Mouse (Mus musculus): Measurements from ENCODE around the gene Dagla. TPM values are rescaled to one million over a fixed set of nuclear protein-coding genes. Genes with fewer than 3 reads are reported as not detected.

Gene Dagla
- polyA plus RNA-seq, 1 experiment from 2014 or later: 4.9 TPM

DNA sequence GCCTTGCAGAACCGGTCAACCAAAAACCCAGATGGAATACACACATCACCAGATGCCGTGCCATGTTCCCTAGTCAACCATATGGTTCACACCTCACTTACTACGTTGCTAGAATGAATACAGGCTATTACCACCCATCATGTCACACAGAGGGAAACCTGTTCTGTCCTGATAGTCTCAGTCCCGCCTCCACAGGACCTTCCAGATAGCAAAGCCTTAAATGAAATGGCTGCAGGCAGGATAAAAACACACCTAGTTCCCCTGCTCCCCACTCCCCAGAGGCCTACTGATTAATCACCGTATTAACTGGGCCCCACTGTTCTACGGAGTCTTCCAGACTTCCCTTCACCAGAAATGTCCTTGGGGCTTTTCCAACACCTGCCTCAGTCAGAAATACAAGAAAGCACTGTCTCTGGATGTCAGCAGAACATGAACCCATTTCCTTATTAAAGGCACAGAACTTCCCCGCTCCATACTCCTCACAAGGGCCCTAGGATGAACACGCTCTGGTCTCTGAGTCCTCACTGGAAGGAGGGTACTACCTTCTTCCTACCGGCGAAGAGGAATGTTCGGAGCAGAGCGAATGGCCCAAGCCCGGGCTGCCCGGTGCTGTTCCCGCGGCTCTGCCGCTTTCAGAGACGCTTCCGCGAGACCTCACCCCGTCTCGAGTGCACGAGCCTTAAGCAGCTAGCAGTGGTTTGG, 101.4 kb downstream of the Dagla start:
- ATAC-seq (ENCODE audit: low FRiP score, low read depth): peak; percentile 49

DNA sequence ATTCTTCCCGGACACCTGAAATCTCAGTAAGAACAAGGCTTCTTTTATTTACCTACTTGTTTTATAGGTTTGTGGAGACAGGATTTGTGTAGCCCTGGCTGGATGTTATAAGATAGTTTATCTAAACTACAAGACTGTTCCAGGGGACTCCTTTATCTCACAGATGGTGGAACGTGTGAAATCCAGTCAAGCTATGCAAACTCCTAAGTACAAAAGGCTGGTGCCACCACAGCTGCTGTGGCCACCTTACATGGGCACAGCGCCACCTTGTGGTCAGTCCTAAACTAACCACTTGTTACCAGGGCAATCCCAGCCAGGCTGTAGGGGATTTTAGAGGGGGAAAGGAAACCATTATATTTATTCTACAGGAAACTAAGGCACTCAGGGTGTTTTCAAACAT, 106.0 kb downstream of the Dagla start:
- Histone ChIP-seq H3K27ac (no peak overlapping the region), H3K27me3 (replicated peaks) (no peaks in the 10 kb centered on the region), H3K36me3 (peaks cover 53% of the 10 kb centered on the region), H3K9me3 (no peaks in the 10 kb centered on the region), H3K9ac (no peak overlapping the region), H3K4me3 (no peak overlapping the region), H3K4me2 (replicated peaks) (no peak overlapping the region), H3K4me1 (peaks cover 9% of the 10 kb centered on the region)
- 34% methylated on average over 3 of the region's 3 CpGs for WGBS
- ATAC-seq (ENCODE audit: low FRiP score, low read depth): peak; percentile 49; the same call in 1 of the 2 replicates

More for the DNA sequence above, 101.4 kb downstream of the Dagla start:
- 3% methylated on average over 23 of the region's 23 CpGs for WGBS
- no peaks in the 10 kb centered on the region for H3K27me3 ChIP-seq (replicated peaks)
- peak overlapping the region; percentile 67 for H3K4me3 ChIP-seq
- H3K4me2 ChIP-seq (replicated peaks): peak overlapping the region; percentile 85
- no peaks in the 10 kb centered on the region for H3K9me3 ChIP-seq
- peak overlapping the region; percentile 74 for H3K9ac ChIP-seq
- peaks cover 16% of the 10 kb centered on the region for H3K4me1 ChIP-seq
- no peak overlapping the region for H3K27ac ChIP-seq
- peaks cover 40% of the 10 kb centered on the region for H3K36me3 ChIP-seq

DNA sequence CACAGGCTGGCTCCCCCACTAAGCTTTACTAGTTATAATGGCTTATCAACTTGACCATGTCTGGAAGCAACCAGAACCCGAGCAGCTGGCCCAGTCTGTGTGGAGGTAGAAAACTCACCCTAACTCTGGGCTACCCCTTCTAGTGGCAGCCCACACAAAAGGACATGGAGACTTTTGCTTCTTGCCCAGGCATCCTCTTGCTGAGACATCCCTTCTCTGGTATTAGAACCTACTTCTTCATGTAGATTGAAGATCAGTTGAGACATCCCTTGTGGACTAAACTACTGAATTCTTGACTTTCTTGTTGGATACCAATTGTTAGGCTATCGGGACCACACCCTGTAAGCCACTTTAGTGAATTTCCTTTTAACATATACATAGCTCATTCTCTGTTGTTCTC, 106.4 kb downstream of the Dagla start:
- ATAC-seq (ENCODE audit: low FRiP score, low read depth): no peak
- Histone ChIP-seq H3K4me2 (replicated peaks) (no peak overlapping the region), H3K9me3 (no peaks in the 10 kb centered on the region), H3K36me3 (peaks cover 57% of the 10 kb centered on the region), H3K27me3 (replicated peaks) (no peaks in the 10 kb centered on the region), H3K9ac (no peak overlapping the region), H3K4me3 (no peak overlapping the region), H3K27ac (no peak overlapping the region), H3K4me1 (peaks cover 8% of the 10 kb centered on the region)
- 85% methylated on average over 2 of the region's 2 CpGs for WGBS

DNA sequence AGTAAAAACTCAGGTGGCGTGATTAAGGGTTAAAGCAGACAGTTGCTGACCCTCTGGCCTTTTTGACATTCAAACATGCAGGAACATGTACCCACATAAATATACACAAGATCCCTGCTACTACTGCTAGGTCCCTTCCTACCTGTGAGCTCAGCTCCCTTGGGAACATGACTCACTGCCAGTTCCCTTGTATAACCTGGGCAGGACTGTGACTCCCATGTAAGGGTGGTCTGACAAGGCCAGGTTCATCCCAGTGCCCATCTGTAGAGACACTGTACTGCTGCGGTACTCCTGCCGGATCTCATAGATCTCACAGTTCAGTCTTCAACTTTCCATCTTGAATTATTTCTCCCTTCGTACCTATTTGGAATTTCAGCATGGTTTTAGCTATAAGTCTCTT, 107.5 kb downstream of the Dagla start:
- Histone ChIP-seq H3K27me3 (replicated peaks) (no peaks in the 10 kb centered on the region), H3K36me3 (peaks cover 69% of the 10 kb centered on the region), H3K4me3 (no peak overlapping the region), H3K27ac (no peak overlapping the region), H3K4me1 (no peaks in the 10 kb centered on the region), H3K4me2 (replicated peaks) (no peak overlapping the region), H3K9me3 (no peaks in the 10 kb centered on the region), H3K9ac (no peak overlapping the region)
- no peak for ATAC-seq (ENCODE audit: low FRiP score, low read depth)
- 93% methylated on average over 4 of the region's 4 CpGs for WGBS

Other genes with a start within 250 kb of the Dagla start
- gene Fads2, start 203.1 kb downstream of the Dagla start, polyA plus RNA-seq (2016; fragmentation: Nextera tagmentation; extraction: Ambion mirVana): 133 and 135 TPM in 2 replicates
- gene Fads1, start 122.0 kb downstream of the Dagla start, polyA plus RNA-seq (2016; fragmentation: Nextera tagmentation; extraction: Ambion mirVana): 162 and 167 TPM in 2 replicates
- 342 and 348 TPM in 2 replicates for gene Tmem258, start 100.9 kb downstream of the Dagla start, polyA plus RNA-seq (2016; fragmentation: Nextera tagmentation; extraction: Ambion mirVana)
- gene Fen1, start 100.7 kb downstream of the Dagla start, polyA plus RNA-seq (2016; fragmentation: Nextera tagmentation; extraction: Ambion mirVana): 69.6 and 73.6 TPM in 2 replicates
- 1.0 and 1.4 TPM in 2 replicates for gene Myrf, start 64.1 kb downstream of the Dagla start, polyA plus RNA-seq (2016; fragmentation: Nextera tagmentation; extraction: Ambion mirVana)
- 4.8 and 5.4 TPM in 2 replicates for gene Syt7, start 84.2 kb upstream of the Dagla start, polyA plus RNA-seq (2016; fragmentation: Nextera tagmentation; extraction: Ambion mirVana)
- gene Lrrc10b, start 152.6 kb upstream of the Dagla start, polyA plus RNA-seq (2016; fragmentation: Nextera tagmentation; extraction: Ambion mirVana): 0.61 and 0.64 TPM in 2 replicates
- 0.51 TPM in 1 of 2 replicates, not detected in the other for gene Ppp1r32, start 178.1 kb upstream of the Dagla start, polyA plus RNA-seq (2016; fragmentation: Nextera tagmentation; extraction: Ambion mirVana)
- 51.1 and 57.2 TPM in 2 replicates for gene Cpsf7, start 220.4 kb upstream of the Dagla start, polyA plus RNA-seq (2016; fragmentation: Nextera tagmentation; extraction: Ambion mirVana)
- gene Sdhaf2, start 221.3 kb upstream of the Dagla start, polyA plus RNA-seq (2016; fragmentation: Nextera tagmentation; extraction: Ambion mirVana): 58.1 and 64.3 TPM in 2 replicates

Measured in neural tube, embryonic 12.5 days (tissue).